Mouse (Mus musculus): ENCODE measurements at regions not wholly inside any gene's neighbourhood (a gene's known extent, or its start where the extent isn't known, plus 50 kb on each side); places are given as distances from the start of the nearest gene placed in this dataset.
A peak's percentile ranks its signal among the peaks of the same experiment; 100 is the strongest.
"Not testable (repeated sequence)": the region's sequence is repeated elsewhere in the genome, so short reads cannot be mapped to it uniquely, and the experiment has no call there.

DNA sequence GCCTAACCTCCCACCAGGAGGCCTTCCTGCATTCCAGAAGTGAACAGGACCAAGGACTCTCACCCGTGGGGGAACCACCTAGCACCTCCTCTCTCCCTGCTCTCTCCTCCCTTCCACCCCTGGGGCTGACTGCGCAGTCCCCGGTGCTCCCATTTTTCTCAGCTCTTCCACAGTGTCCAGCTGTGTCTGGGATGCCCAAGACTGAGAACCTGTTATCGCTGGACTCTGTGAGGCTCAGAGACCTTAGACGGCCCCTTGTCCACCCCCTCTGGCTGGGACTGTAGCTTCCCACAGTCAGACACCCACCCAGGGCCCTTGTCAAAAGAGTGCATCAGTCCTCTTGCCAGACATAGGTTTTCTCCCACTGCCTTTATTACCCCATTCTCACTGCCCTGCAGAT is 564.2 kb downstream of the Kcnt2 start:
- Histone ChIP-seq H3K4me3 (replicated peaks; ENCODE audit: low read depth, low read length) (no peak overlapping the region), H3K27ac (no peak overlapping the region), H3K4me1 (replicated peaks; ENCODE audit: insufficient read depth, low read length) (no peaks in the 10 kb centered on the region), H3K36me3 (ENCODE audit: insufficient read depth, low read length) (no peaks in the 10 kb centered on the region), H3K27me3 (ENCODE audit: insufficient read depth, low read length) (no peaks in the 10 kb centered on the region), H3K9ac (ENCODE audit: low read depth, low read length) (no peak overlapping the region), H3K4me2 (ENCODE audit: low read length) (no peak overlapping the region), H3K9me3 (replicated peaks; ENCODE audit: low read length) (no peaks in the 10 kb centered on the region)
- ATAC-seq (replicated peaks; ENCODE audit: low FRiP score, low read depth) (no peak), DNase-seq (ENCODE audit: low spot score) (no peak)
- 81% methylated on average over 5 of the region's 5 CpGs for WGBS
- no peak for TF ChIP-seq CTCF (IDR thresholded peaks at IDR 0.05; ENCODE audit: low read depth)

- no peak for TF ChIP-seq CTCF (IDR thresholded peaks at IDR 0.05; ENCODE audit: low read depth)
- no peak for ATAC-seq (replicated peaks; ENCODE audit: low FRiP score, low read depth)
- no peaks in the 10 kb centered on the region for H3K4me1 ChIP-seq (replicated peaks; ENCODE audit: insufficient read depth, low read length)
- H3K9me3 ChIP-seq (replicated peaks; ENCODE audit: low read length): no peaks in the 10 kb centered on the region
- H3K4me2 ChIP-seq (ENCODE audit: low read length): no peak overlapping the region
- no peak overlapping the region for H3K9ac ChIP-seq (ENCODE audit: low read depth, low read length)
- H3K27me3 ChIP-seq (ENCODE audit: insufficient read depth, low read length): no peaks in the 10 kb centered on the region
- no peak overlapping the region for H3K27ac ChIP-seq
- H3K36me3 ChIP-seq (ENCODE audit: insufficient read depth, low read length): no peaks in the 10 kb centered on the region
- H3K4me3 ChIP-seq (replicated peaks; ENCODE audit: low read depth, low read length): no peak overlapping the region
- WGBS: 76% methylated on average over 4 of the region's 4 CpGs
- no peak for DNase-seq (ENCODE audit: low spot score)
Measured at GRCm38 (mm10) chr1:140838766-140839165, 592.8 kb downstream of the Kcnt2 start.

DNA sequence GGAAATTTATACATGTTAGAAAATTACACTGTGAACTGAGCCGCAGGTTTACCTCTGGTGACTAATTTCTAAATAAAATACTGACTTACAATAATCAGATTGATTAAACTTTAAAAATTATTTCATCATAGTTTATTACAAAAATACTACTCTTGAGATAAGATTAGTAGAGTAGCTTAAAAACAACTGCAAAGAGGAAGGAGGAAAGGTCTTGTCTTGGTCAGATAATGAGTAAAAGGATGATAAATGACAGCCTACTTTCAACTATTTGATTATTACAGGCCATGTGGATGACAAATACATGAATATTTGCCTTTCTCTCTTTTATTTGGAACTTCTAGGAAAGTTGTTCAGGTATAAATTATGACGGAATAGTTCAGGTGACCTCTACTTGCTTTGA is 594.6 kb downstream of the Kcnt2 start:
- H3K27me3 ChIP-seq (ENCODE audit: insufficient read depth, low read length): no peaks in the 10 kb centered on the region
- TF ChIP-seq CTCF (IDR thresholded peaks at IDR 0.05; ENCODE audit: low read depth): no peak
- WGBS: 93% methylated on average over 2 of the region's 2 CpGs
- DNase-seq (ENCODE audit: low spot score) (no peak), ATAC-seq (replicated peaks; ENCODE audit: low FRiP score, low read depth) (no peak)
- H3K9me3 ChIP-seq (replicated peaks; ENCODE audit: low read length): no peaks in the 10 kb centered on the region
- no peaks in the 10 kb centered on the region for H3K36me3 ChIP-seq (ENCODE audit: insufficient read depth, low read length)
- H3K4me3 ChIP-seq (replicated peaks; ENCODE audit: low read depth, low read length): no peak overlapping the region
- no peak overlapping the region for H3K9ac ChIP-seq (ENCODE audit: low read depth, low read length)
- no peak overlapping the region for H3K4me2 ChIP-seq (ENCODE audit: low read length)
- no peaks in the 10 kb centered on the region for H3K4me1 ChIP-seq (replicated peaks; ENCODE audit: insufficient read depth, low read length)
- H3K27ac ChIP-seq: no peak overlapping the region

GRCm38 (mm10) chr1:140848053-140848452 is 602.1 kb downstream of the Kcnt2 start:
- not testable (repeated sequence) for H3K4me1 ChIP-seq (replicated peaks; ENCODE audit: insufficient read depth, low read length); H3K9me3 ChIP-seq (replicated peaks; ENCODE audit: low read length); H3K36me3 ChIP-seq (ENCODE audit: insufficient read depth, low read length); H3K9ac ChIP-seq (ENCODE audit: low read depth, low read length); H3K4me3 ChIP-seq (replicated peaks; ENCODE audit: low read depth, low read length); ATAC-seq (replicated peaks; ENCODE audit: low FRiP score, low read depth); DNase-seq (ENCODE audit: low spot score); H3K27ac ChIP-seq; H3K27me3 ChIP-seq (ENCODE audit: insufficient read depth, low read length); H3K4me2 ChIP-seq (ENCODE audit: low read length)
- WGBS: 75% methylated on average over 3 of the region's 3 CpGs

GRCm38 (mm10) chr1:140851568-140851967 is 605.6 kb downstream of the Kcnt2 start:
- Histone ChIP-seq H3K9ac (ENCODE audit: low read depth, low read length) (no peak overlapping the region), H3K4me3 (replicated peaks; ENCODE audit: low read depth, low read length) (no peak overlapping the region), H3K4me2 (ENCODE audit: low read length) (no peak overlapping the region), H3K27ac (no peak overlapping the region), H3K9me3 (replicated peaks; ENCODE audit: low read length) (no peaks in the 10 kb centered on the region), H3K27me3 (ENCODE audit: insufficient read depth, low read length) (no peaks in the 10 kb centered on the region), H3K36me3 (ENCODE audit: insufficient read depth, low read length) (no peaks in the 10 kb centered on the region), H3K4me1 (replicated peaks; ENCODE audit: insufficient read depth, low read length) (no peaks in the 10 kb centered on the region)
- ATAC-seq (replicated peaks; ENCODE audit: low FRiP score, low read depth): no peak
- no peak for DNase-seq (ENCODE audit: low spot score)
- TF ChIP-seq CTCF (IDR thresholded peaks at IDR 0.05; ENCODE audit: low read depth): peak; percentile 22; the same call in 1 of the 2 replicates
